Mouse (Mus musculus): ENCODE measurements at regions not wholly inside any gene's neighbourhood (a gene's known extent, or its start where the extent isn't known, plus 50 kb on each side); places are given as distances from the start of the nearest gene placed in this dataset.

GRCm38 (mm10) chr13:71239782-71240181 lies 398.2 kb upstream of the Adamts16 start:
- Histone ChIP-seq H3K27me3 (ENCODE audit: control insufficient read depth, insufficient read depth, low read length) (no peaks in the 10 kb centered on the region), H3K27ac (ENCODE audit: insufficient read depth, low read depth, low read length) (no peak overlapping the region), H3K4me1 (ENCODE audit: control insufficient read depth, insufficient read depth, insufficient read length, low read length) (no peaks in the 10 kb centered on the region), H3K36me3 (ENCODE audit: control insufficient read depth, insufficient read depth, low read length) (no peaks in the 10 kb centered on the region), H3K4me3 (ENCODE audit: low read depth, low read length) (no peak overlapping the region)
- 76% methylated on average over 4 of the region's 4 CpGs for WGBS
- TF ChIP-seq POLR2A (IDR thresholded peaks at IDR 0.05; ENCODE audit: low read depth, low read length) (no peak), CTCF (IDR thresholded peaks at IDR 0.05; ENCODE audit: extremely low read depth, insufficient read length, insufficient replicate concordance, low read depth, low read length) (no peak)

- H3K27ac ChIP-seq (ENCODE audit: insufficient read depth, low read depth, low read length): no peak overlapping the region
- 88% methylated on average over 4 of the region's 4 CpGs for WGBS
- TF ChIP-seq CTCF (IDR thresholded peaks at IDR 0.05; ENCODE audit: extremely low read depth, insufficient read length, insufficient replicate concordance, low read depth, low read length): no peak
- no peak for TF ChIP-seq POLR2A (IDR thresholded peaks at IDR 0.05; ENCODE audit: low read depth, low read length)
- no peaks in the 10 kb centered on the region for H3K36me3 ChIP-seq (ENCODE audit: control insufficient read depth, insufficient read depth, low read length)
- no peak overlapping the region for H3K4me3 ChIP-seq (ENCODE audit: low read depth, low read length)
- H3K4me1 ChIP-seq (ENCODE audit: control insufficient read depth, insufficient read depth, insufficient read length, low read length): no peaks in the 10 kb centered on the region
- no peaks in the 10 kb centered on the region for H3K27me3 ChIP-seq (ENCODE audit: control insufficient read depth, insufficient read depth, low read length)
Observed at GRCm38 (mm10) chr13:71235338-71235737, 393.7 kb upstream of the Adamts16 start.

- Histone ChIP-seq H3K4me3 (ENCODE audit: low read depth, low read length) (no peak overlapping the region), H3K27ac (ENCODE audit: insufficient read depth, low read depth, low read length) (no peak overlapping the region), H3K4me1 (ENCODE audit: control insufficient read depth, insufficient read depth, insufficient read length, low read length) (no peaks in the 10 kb centered on the region), H3K36me3 (ENCODE audit: control insufficient read depth, insufficient read depth, low read length) (no peaks in the 10 kb centered on the region), H3K27me3 (ENCODE audit: control insufficient read depth, insufficient read depth, low read length) (no peaks in the 10 kb centered on the region)
- TF ChIP-seq POLR2A (IDR thresholded peaks at IDR 0.05; ENCODE audit: low read depth, low read length) (no peak), CTCF (IDR thresholded peaks at IDR 0.05; ENCODE audit: extremely low read depth, insufficient read length, insufficient replicate concordance, low read depth, low read length) (no peak)
- WGBS: 71% methylated on average over 5 of the region's 5 CpGs
Observed at GRCm38 (mm10) chr13:71231182-71231581, 389.6 kb upstream of the Adamts16 start.

GRCm38 (mm10) chr13:71214776-71215175 lies 373.2 kb upstream of the Adamts16 start:
- Histone ChIP-seq H3K36me3 (ENCODE audit: control insufficient read depth, insufficient read depth, low read length) (no peaks in the 10 kb centered on the region), H3K27me3 (ENCODE audit: control insufficient read depth, insufficient read depth, low read length) (no peaks in the 10 kb centered on the region), H3K4me1 (ENCODE audit: control insufficient read depth, insufficient read depth, insufficient read length, low read length) (no peaks in the 10 kb centered on the region), H3K27ac (ENCODE audit: insufficient read depth, low read depth, low read length) (no peak overlapping the region), H3K4me3 (ENCODE audit: low read depth, low read length) (no peak overlapping the region)
- 47% methylated on average over 5 of the region's 5 CpGs for WGBS
- TF ChIP-seq POLR2A (IDR thresholded peaks at IDR 0.05; ENCODE audit: low read depth, low read length) (no peak), CTCF (IDR thresholded peaks at IDR 0.05; ENCODE audit: extremely low read depth, insufficient read length, insufficient replicate concordance, low read depth, low read length) (no peak)

GRCm38 (mm10) chr13:71211363-71211762 lies 369.8 kb upstream of the Adamts16 start:
- no peaks in the 10 kb centered on the region for H3K36me3 ChIP-seq (ENCODE audit: control insufficient read depth, insufficient read depth, low read length)
- no peaks in the 10 kb centered on the region for H3K27me3 ChIP-seq (ENCODE audit: control insufficient read depth, insufficient read depth, low read length)
- no peaks in the 10 kb centered on the region for H3K4me1 ChIP-seq (ENCODE audit: control insufficient read depth, insufficient read depth, insufficient read length, low read length)
- no peak overlapping the region for H3K4me3 ChIP-seq (ENCODE audit: low read depth, low read length)
- TF ChIP-seq POLR2A (IDR thresholded peaks at IDR 0.05; ENCODE audit: low read depth, low read length) (no peak), CTCF (IDR thresholded peaks at IDR 0.05; ENCODE audit: extremely low read depth, insufficient read length, insufficient replicate concordance, low read depth, low read length) (no peak)
- H3K27ac ChIP-seq (ENCODE audit: insufficient read depth, low read depth, low read length): no peak overlapping the region
- 54% methylated on average over 4 of the region's 4 CpGs for WGBS

- no peaks in the 10 kb centered on the region for H3K4me1 ChIP-seq (ENCODE audit: control insufficient read depth, insufficient read depth, insufficient read length, low read length)
- no peaks in the 10 kb centered on the region for H3K36me3 ChIP-seq (ENCODE audit: control insufficient read depth, insufficient read depth, low read length)
- no peak for TF ChIP-seq POLR2A (IDR thresholded peaks at IDR 0.05; ENCODE audit: low read depth, low read length)
- H3K4me3 ChIP-seq (ENCODE audit: low read depth, low read length): no peak overlapping the region
- no peak overlapping the region for H3K27ac ChIP-seq (ENCODE audit: insufficient read depth, low read depth, low read length)
- no peaks in the 10 kb centered on the region for H3K27me3 ChIP-seq (ENCODE audit: control insufficient read depth, insufficient read depth, low read length)
- 21% methylated on average over 7 of the region's 7 CpGs for WGBS
Observed at GRCm38 (mm10) chr13:71210658-71211251, 369.1 kb upstream of the Adamts16 start.

GRCm38 (mm10) chr13:71205708-71206107 lies 364.1 kb upstream of the Adamts16 start:
- WGBS: 43% methylated on average over 3 of the region's 3 CpGs
- no peak overlapping the region for H3K27ac ChIP-seq (ENCODE audit: insufficient read depth, low read depth, low read length)
- no peaks in the 10 kb centered on the region for H3K27me3 ChIP-seq (ENCODE audit: control insufficient read depth, insufficient read depth, low read length)
- no peaks in the 10 kb centered on the region for H3K4me1 ChIP-seq (ENCODE audit: control insufficient read depth, insufficient read depth, insufficient read length, low read length)
- H3K4me3 ChIP-seq (ENCODE audit: low read depth, low read length): no peak overlapping the region
- TF ChIP-seq CTCF (IDR thresholded peaks at IDR 0.05; ENCODE audit: extremely low read depth, insufficient read length, insufficient replicate concordance, low read depth, low read length): no peak
- TF ChIP-seq POLR2A (IDR thresholded peaks at IDR 0.05; ENCODE audit: low read depth, low read length): no peak
- no peaks in the 10 kb centered on the region for H3K36me3 ChIP-seq (ENCODE audit: control insufficient read depth, insufficient read depth, low read length)

Measured in small intestine, adult 2 months (tissue).